Mouse (Mus musculus) C2C12 (cell line): ENCODE data around the gene Fam168a. TPM values are rescaled to one million over a fixed set of nuclear protein-coding genes. Genes with fewer than 3 reads are reported as not detected.
"Not testable (repeated sequence)": the region's sequence is repeated elsewhere in the genome, so short reads cannot be mapped to it uniquely, and the experiment has no call there.

ENCODE experiments used
- H3K27me3 ChIP-seq: one replicate; pipeline ENCODE4 v1.6.1; 2011; ENCODE audit not compliant: control insufficient read depth, insufficient read depth, insufficient read length
- H3K36me3 ChIP-seq: one replicate; pipeline ENCODE4 v1.6.1; 2011; ENCODE audit not compliant: control insufficient read depth, insufficient read depth
- H3K4me3 ChIP-seq: one replicate; pipeline ENCODE4 v1.5.1; 2011; ENCODE audit warnings: mild to moderate bottlenecking, control low read depth; ENCODE audit not compliant: poor library complexity, insufficient read depth, severe bottlenecking
- H3K79me2 ChIP-seq: one replicate; pipeline ENCODE4 v1.6.1; 2011; ENCODE audit not compliant: control insufficient read depth, insufficient read depth
- H3K79me3 ChIP-seq: one replicate; pipeline ENCODE4 v1.6.1; 2011; ENCODE audit warnings: low read depth, control low read depth
- H3ac ChIP-seq: one replicate; pipeline ENCODE3; 2011; ENCODE audit warnings: low read depth; ENCODE audit not compliant: control insufficient read depth, insufficient read length
- CEBPB ChIP-seq: IDR thresholded peaks from one replicate; pipeline ENCODE4 v1.6.1; 2011; ENCODE audit warnings: low read depth, mild to moderate bottlenecking, control low read depth, moderate library complexity
- CTCF ChIP-seq: IDR thresholded peaks from one replicate; pipeline ENCODE4 v1.5.1; 2011; ENCODE audit not compliant: control insufficient read depth, insufficient read depth, insufficient read length
- FOSL1 ChIP-seq: IDR thresholded peaks from one replicate; pipeline ENCODE4 v1.8.0; 2011; ENCODE audit warnings: mild to moderate bottlenecking, low read length; ENCODE audit not compliant: poor library complexity, insufficient read depth, severe bottlenecking
- MAX ChIP-seq: IDR thresholded peaks from one replicate; pipeline ENCODE4 v1.6.1; 2011; ENCODE audit warnings: mild to moderate bottlenecking, control low read depth
- MYOD1 ChIP-seq: IDR thresholded peaks from one replicate; pipeline ENCODE4 v1.6.1; 2011; ENCODE audit warnings: low read depth; ENCODE audit not compliant: control insufficient read depth, insufficient read length
- MYOG ChIP-seq: IDR thresholded peaks from one replicate; pipeline ENCODE4 v1.6.1; 2011; ENCODE audit not compliant: control insufficient read depth, insufficient read length; ENCODE audit errors: extremely low read depth
- USF1 ChIP-seq: IDR thresholded peaks from one replicate; pipeline ENCODE4 v1.6.1; 2011; ENCODE audit warnings: low read depth, mild to moderate bottlenecking, control low read depth, moderate library complexity
- polyA plus RNA-seq: library from polyadenylated mRNA; unstranded; fragments of >200 nt; fragmentation: generic; extraction: Trizol; gene quantifications from one replicate; pipeline ENCODE4 v1.2.1, GENCODE M21; 2012; ENCODE audit warnings: missing spikeins

Fam168a gene
- polyA plus RNA-seq, 1 experiment, result 30.5 TPM

DNA sequence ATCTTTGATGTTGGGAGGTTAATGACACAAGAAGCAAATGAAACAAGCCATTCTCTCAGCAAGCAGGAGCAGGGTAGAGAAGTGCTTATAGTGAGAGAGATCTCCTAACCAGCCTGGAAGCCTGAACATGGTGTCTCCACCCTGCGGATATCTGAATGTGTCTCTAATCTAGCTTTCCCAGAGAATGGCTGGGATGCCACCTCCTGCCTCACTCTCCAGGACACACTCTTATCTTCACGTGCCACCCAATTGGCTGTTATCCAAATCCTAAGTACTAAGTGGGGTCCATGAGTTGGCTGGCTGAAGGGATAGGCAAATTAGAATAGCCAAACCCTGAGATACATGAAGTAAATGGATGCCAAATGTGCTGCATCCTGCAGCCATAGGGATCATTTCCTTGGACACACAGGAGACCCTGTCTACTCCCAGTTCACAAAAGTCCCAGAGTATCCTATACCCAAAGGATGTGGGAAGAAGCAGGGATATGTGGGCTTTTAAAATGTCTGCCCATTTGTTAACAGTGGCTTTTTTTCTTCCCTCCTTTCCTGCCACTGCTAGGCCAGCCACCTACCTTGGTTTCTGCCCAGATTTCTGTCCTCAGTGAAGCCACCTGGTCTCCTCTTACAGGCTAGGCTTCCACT lies 138.1 kb downstream of the Fam168a start:
- H3K27me3 ChIP-seq, result no peaks in the 10 kb centered on the region
- no peak overlapping the region for H3ac ChIP-seq
- H3K4me3 ChIP-seq, result no peak overlapping the region
- no peaks in the 10 kb centered on the region for H3K79me2 ChIP-seq
- peaks cover 11% of the 10 kb centered on the region for H3K36me3 ChIP-seq
- TF ChIP-seq USF1 (no peak), MAX (no peak)
- no peaks in the 10 kb centered on the region for H3K79me3 ChIP-seq

DNA sequence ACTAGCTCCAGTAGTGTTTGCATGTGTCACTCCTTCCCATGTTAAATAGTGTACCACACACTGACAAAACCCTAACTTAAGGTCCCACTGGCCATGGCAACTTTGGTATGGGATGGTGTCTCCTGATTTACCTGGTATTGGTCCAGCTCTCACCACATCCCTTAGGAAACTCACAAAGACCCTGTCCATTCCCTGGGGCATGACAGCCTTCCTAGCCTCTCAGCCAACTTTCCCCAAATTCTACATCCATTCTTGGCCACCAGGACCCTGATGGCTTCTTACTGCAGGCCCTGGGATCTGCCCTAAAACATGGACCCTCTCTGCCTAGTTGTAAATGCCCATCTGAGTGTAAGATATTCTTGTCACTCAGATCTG lies 138.6 kb downstream of the Fam168a start:
- no peaks in the 10 kb centered on the region for H3K79me2 ChIP-seq
- no peaks in the 10 kb centered on the region for H3K27me3 ChIP-seq
- no peak overlapping the region for H3K4me3 ChIP-seq
- H3K36me3 ChIP-seq, result peaks cover 11% of the 10 kb centered on the region
- TF ChIP-seq MYOG (no peak), FOSL1 (no peak), MYOD1 (no peak), CEBPB (no peak), CTCF (no peak), USF1 (no peak), MAX (no peak)
- no peak overlapping the region for H3ac ChIP-seq
- H3K79me3 ChIP-seq, result no peaks in the 10 kb centered on the region

DNA sequence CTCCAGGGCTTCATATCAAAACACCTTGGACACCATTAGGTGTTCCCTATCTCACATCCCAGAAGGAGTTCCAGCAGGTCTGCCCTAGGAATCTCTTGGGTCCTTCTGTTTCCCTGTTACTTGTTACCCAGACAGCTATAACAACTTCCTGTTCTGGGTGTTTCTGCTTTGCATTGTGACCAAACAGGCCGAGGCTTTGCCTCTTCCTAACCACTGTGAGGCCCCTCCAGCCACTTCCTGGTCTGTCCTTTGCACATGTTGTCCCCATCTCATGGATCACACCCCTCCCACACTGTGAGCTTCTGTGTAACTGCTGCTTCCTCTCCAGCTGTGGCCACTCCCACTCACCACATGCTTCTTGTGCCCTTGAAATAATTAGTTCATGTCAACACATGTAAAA lies 139.0 kb downstream of the Fam168a start:
- Histone ChIP-seq H3K79me2 (no peaks in the 10 kb centered on the region), H3ac (no peak overlapping the region), H3K36me3 (peaks cover 11% of the 10 kb centered on the region), H3K27me3 (no peaks in the 10 kb centered on the region), H3K79me3 (no peaks in the 10 kb centered on the region), H3K4me3 (no peak overlapping the region)
- no peak for TF ChIP-seq MYOD1
- no peak for TF ChIP-seq MYOG
- TF ChIP-seq FOSL1, result no peak
- TF ChIP-seq CEBPB, result no peak
- no peak for TF ChIP-seq CTCF
- TF ChIP-seq MAX, result no peak
- TF ChIP-seq USF1, result no peak

DNA sequence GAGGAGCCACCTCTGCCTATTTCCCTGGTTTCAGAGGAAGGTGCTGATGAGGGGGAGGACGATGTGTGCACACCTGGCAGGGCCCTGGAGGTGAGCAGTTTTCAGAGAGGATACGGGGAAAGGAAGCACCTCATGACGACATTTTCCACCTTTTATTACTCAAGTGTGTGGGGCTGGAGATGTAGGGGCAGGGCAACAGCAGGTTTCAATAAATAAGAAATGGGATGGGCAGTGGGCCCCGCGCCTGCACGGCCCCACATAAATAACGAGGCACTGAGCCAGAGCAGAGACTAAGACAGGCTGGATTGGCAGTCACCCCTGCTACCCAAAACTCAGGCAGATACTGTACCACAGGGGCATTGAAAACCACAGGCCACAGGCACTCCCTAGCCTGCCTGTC lies 139.6 kb downstream of the Fam168a start:
- not testable (repeated sequence) for H3K27me3 ChIP-seq, H3K79me3 ChIP-seq, H3K79me2 ChIP-seq, H3K4me3 ChIP-seq, H3ac ChIP-seq
- H3K36me3 ChIP-seq, result peaks cover 11% of the 10 kb centered on the region

DNA sequence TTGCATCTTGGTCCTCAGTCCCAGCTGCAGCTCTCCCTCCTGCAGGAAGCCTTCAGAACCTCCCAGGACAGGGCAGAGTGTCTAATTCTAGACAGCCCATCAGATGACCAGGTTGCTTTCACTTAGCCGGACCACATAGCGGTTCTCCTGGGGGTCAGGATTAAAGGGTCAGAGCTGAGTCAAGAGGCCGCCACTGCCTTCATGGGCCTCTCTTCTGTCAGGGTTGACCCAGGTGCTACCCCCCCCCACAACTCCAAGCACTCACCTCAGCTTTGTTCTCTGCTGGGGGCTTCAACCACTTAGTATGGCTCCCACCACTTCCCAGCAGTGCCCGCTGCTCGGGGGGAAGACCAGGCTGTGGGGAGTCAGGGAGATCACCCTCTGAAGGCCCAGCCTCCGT lies 140.7 kb downstream of the Fam168a start:
- Histone ChIP-seq H3ac (no peak overlapping the region), H3K36me3 (peaks cover 14% of the 10 kb centered on the region), H3K79me2 (no peaks in the 10 kb centered on the region), H3K79me3 (no peaks in the 10 kb centered on the region), H3K27me3 (no peaks in the 10 kb centered on the region), H3K4me3 (no peak overlapping the region)
- TF ChIP-seq MAX (no peak), FOSL1 (no peak), CEBPB (no peak), USF1 (no peak), MYOG (no peak), CTCF (no peak), MYOD1 (no peak)

DNA sequence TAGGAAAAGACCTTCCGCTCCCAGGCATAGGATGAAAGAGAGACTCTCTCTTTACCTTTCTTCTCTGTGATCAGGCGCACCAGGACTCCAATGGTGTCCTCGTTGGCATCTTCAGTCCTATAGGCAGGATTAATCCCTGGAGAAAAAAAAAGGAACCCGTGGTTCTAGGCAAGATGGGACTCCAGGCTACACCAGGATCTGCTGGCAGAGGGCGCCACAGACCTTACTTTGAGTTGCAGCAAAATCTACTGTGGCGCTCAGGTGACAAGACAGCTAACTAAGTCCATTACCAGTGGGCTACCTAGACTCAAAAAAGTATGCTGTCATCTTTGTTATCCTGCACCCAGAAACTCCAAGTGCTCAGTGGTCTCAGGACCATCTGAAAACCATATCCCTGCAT lies 142.3 kb downstream of the Fam168a start:
- no peak overlapping the region for H3ac ChIP-seq
- TF ChIP-seq CTCF, result peak; percentile 70
- TF ChIP-seq FOSL1, result no peak
- TF ChIP-seq USF1, result no peak
- no peak for TF ChIP-seq MAX
- no peak for TF ChIP-seq CEBPB
- no peak for TF ChIP-seq MYOD1
- TF ChIP-seq MYOG, result no peak
- H3K79me2 ChIP-seq, result no peaks in the 10 kb centered on the region
- peaks cover 14% of the 10 kb centered on the region for H3K36me3 ChIP-seq
- H3K79me3 ChIP-seq, result no peaks in the 10 kb centered on the region
- H3K27me3 ChIP-seq, result no peaks in the 10 kb centered on the region
- H3K4me3 ChIP-seq, result no peak overlapping the region
